Mouse (Mus musculus) heart, embryonic 11.5 days (tissue): ENCODE data around the gene Matn3. TPM values are rescaled to one million over a fixed set of nuclear protein-coding genes. Genes with fewer than 3 reads are reported as not detected.

Source experiments
- ATAC-seq: fragments of 200-750 bp; cut with Nextera tagmentation; replicated peaks from 2 replicates; pipeline ENCODE4 v1.8.0; 2017; ENCODE audit warnings: moderate library complexity; ENCODE audit not compliant: insufficient number of reproducible peaks, low FRiP score, low TSS enrichment
- H3K27ac ChIP-seq: fragments of 300-500 bp; sonication (generic); 2 replicates; pipeline ENCODE4 v1.5.1; 2014; ENCODE audit warnings: mild to moderate bottlenecking, low read depth, low read length
- H3K27me3 ChIP-seq: fragments of 300-500 bp; sonication (generic); 2 replicates; pipeline ENCODE4 v1.6.1; 2014; ENCODE audit warnings: mild to moderate bottlenecking, low read length, mixed read lengths; ENCODE audit not compliant: control insufficient read depth, insufficient read depth
- H3K36me3 ChIP-seq: fragments of 300-500 bp; sonication (generic); 2 replicates; pipeline ENCODE4 v1.6.1; 2014; ENCODE audit warnings: mild to moderate bottlenecking, low read length, moderate library complexity, mixed read lengths; ENCODE audit not compliant: control insufficient read depth, insufficient read depth
- H3K4me1 ChIP-seq: fragments of 300-500 bp; sonication (generic); 2 replicates; pipeline ENCODE4 v1.6.1; 2014; ENCODE audit warnings: low read length; ENCODE audit not compliant: control insufficient read depth, insufficient read depth
- H3K4me2 ChIP-seq: fragments of 300-500 bp; sonication (generic); 2 replicates; pipeline ENCODE4 v1.6.1; 2014; ENCODE audit warnings: mild to moderate bottlenecking, moderate library complexity
- H3K4me3 ChIP-seq: fragments of 300-500 bp; sonication (generic); 2 replicates; pipeline ENCODE4 v1.5.1; 2014; ENCODE audit warnings: low read depth, low read length
- H3K9ac ChIP-seq: fragments of 300-500 bp; sonication (generic); 2 replicates; pipeline ENCODE4 v1.6.1; 2014; ENCODE audit warnings: mild to moderate bottlenecking, low read depth, low read length, moderate library complexity
- H3K9me3 ChIP-seq: fragments of 300-500 bp; sonication (generic); replicated peaks from 2 replicates; pipeline ENCODE4 v1.6.1; 2016; ENCODE audit warnings: low read length; ENCODE audit not compliant: control insufficient read depth
- WGBS: fragments of 180-500 bp; shearing (Covaris S2); extraction: QIAGEN DNeasy Blood & Tissue Kit; methylation state at CpG from one replicate; pipeline ENCODE4 v1.1.7; 2014; ENCODE audit not compliant: insufficient replicate concordance; 5-methylcytosine and 5-hydroxymethylcytosine counted together
- polyA plus RNA-seq: library from polyadenylated mRNA; unstranded; fragments of >200 nt; fragmentation: Nextera tagmentation; extraction: Ambion mirVana; gene quantifications from 2 replicates; pipeline ENCODE4 v1.2.1, GENCODE M21; 2014

Gene Matn3
- 0.67 and 1.3 TPM in 2 replicates for polyA plus RNA-seq

DNA sequence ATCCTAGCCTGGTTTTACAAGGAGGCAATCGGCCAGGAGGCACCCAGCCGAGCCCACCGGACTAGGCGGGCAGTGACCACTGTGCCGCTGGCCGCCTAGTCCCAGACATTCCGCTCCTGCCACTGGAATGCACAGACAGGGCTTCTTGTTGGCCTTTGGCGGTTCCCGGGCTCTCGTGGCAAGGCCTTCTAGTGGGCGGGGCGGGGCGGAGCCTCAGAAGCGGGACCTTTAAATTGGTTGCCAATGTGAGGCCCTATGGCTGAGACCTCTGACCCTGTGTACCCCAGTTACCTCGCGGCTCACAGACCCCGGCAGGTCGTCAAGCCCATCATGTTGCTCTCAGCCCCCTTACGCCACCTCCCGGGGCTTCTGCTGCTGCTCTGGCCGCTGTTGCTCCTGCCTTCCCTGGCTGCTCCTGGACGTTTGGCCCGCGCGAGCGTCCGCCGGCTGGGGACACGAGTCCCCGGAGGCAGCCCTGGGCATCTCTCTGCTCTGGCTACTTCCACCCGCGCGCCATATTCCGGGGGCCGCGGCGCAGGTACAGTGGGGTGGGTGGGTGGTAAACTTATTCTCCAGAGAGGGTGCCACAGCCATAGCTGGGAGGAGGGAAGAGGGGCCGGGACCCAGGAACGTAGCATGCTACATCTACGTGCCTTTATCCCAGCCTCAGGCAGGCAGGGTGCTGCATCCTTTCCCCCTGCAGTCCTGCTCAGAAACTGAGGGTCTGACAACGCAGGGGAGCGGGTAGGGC lies at the start of gene Matn3:
Matn3 (plus strand) TSS at position 216 of the 751 bp plus-strand sequence.
- Histone ChIP-seq H3K27me3 (peaks cover 9% of the 10 kb centered on the region; the same call in 1 of the 2 replicates), H3K27ac (no peak within 1 kb of the TSS), H3K4me3 (peak within 1 kb of the TSS; percentile 53), H3K4me2 (peak within 1 kb of the TSS; percentile 99), H3K9me3 (no peaks in the 10 kb centered on the region), H3K36me3 (no peaks in the 10 kb centered on the region), H3K4me1 (peaks cover 6% of the 10 kb centered on the region; the same call in 1 of the 2 replicates), H3K9ac (peak within 1 kb of the TSS; percentile 29)
- peak; percentile 74 for ATAC-seq
- WGBS, result 1% methylated on average over 42 of the region's 42 CpGs

DNA sequence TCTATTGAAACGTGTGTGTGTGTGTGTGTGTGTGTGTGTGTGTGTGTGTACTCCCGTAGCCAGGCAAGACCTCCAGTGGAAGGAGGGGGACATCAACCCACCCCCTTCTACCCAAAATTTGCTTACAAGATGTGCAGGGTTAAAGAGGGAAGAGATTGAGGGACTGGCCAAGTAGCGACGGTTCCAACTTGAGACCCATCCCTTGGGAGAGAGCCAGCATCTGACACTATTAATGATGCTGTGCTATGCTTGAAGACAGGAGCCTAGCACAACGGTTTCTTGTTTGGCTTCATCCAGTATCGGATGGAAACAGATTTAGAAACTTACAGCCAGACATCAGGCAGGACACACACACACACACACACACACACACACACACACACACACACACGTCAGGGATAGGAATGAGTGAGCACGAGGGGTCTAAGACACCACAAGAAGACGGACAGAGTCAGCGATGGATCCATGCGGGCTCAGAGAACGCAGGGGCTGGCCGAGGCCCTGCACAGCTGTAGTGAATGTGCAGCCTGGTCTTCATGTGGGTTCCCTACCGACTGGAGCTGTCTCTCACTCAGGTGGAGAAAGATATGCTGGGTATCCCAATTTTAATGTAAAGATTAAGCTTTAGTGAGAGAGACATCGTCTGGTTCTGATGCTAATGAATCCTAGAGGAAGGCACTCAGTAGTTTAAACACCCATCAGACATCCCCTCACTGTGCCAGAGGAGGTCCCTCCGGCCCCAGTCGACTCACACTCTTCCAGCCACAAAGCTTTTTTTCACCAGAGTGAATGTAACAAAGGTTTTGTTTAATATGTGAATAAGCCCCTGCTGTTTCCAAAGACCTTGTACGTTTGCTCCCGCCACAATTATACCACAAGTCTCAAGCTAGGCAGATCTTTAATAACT lies 48.6 kb upstream of the Matn3 start:
- ATAC-seq, result no peak
- no peak overlapping the region for H3K27ac ChIP-seq

GRCm38 (mm10) chr12:8900107-8900698 lies 47.5 kb upstream of the Matn3 start:
- peak overlapping the region; percentile 60; the same call in 1 of the 2 replicates for H3K27ac ChIP-seq
- WGBS, result 13% methylated on average over 4 of the region's 4 CpGs

More for the DNA sequence above, 48.6 kb upstream of the Matn3 start:
- H3K36me3 ChIP-seq, result no peaks in the 10 kb centered on the region
- H3K4me2 ChIP-seq, result no peak overlapping the region
- no peak overlapping the region for H3K4me3 ChIP-seq
- H3K4me1 ChIP-seq, result peaks cover 27% of the 10 kb centered on the region
- H3K9ac ChIP-seq, result no peak overlapping the region
- 69% methylated on average over 19 of the region's 19 CpGs for WGBS
- H3K27me3 ChIP-seq, result no peaks in the 10 kb centered on the region
- H3K9me3 ChIP-seq, result no peaks in the 10 kb centered on the region

GRCm38 (mm10) chr12:8900919-8901663 lies 46.6 kb upstream of the Matn3 start:
- no peak for ATAC-seq
- H3K4me2 ChIP-seq, result no peak overlapping the region
- H3K4me1 ChIP-seq, result peaks cover 27% of the 10 kb centered on the region
- no peaks in the 10 kb centered on the region for H3K27me3 ChIP-seq
- no peak overlapping the region for H3K4me3 ChIP-seq
- no peaks in the 10 kb centered on the region for H3K36me3 ChIP-seq
- H3K27ac ChIP-seq, result peak overlapping the region; percentile 57; the same call in 1 of the 2 replicates
- no peaks in the 10 kb centered on the region for H3K9me3 ChIP-seq
- 13% methylated on average over 5 of the region's 5 CpGs for WGBS
- no peak overlapping the region for H3K9ac ChIP-seq

More at GRCm38 (mm10) chr12:8900107-8900698, 47.5 kb upstream of the Matn3 start:
- Histone ChIP-seq H3K9me3 (no peaks in the 10 kb centered on the region), H3K27me3 (no peaks in the 10 kb centered on the region), H3K4me3 (no peak overlapping the region), H3K36me3 (no peaks in the 10 kb centered on the region), H3K4me2 (no peak overlapping the region), H3K4me1 (peaks cover 27% of the 10 kb centered on the region), H3K9ac (no peak overlapping the region)
- no peak for ATAC-seq

- peaks cover 26% of the 10 kb centered on the region for H3K4me1 ChIP-seq
- H3K36me3 ChIP-seq, result no peaks in the 10 kb centered on the region
- ATAC-seq, result no peak
- no peak overlapping the region for H3K27ac ChIP-seq
- no peaks in the 10 kb centered on the region for H3K9me3 ChIP-seq
- H3K4me2 ChIP-seq, result no peak overlapping the region
- H3K4me3 ChIP-seq, result no peak overlapping the region
- no peak overlapping the region for H3K9ac ChIP-seq
- 18% methylated on average over 2 of the region's 2 CpGs for WGBS
- H3K27me3 ChIP-seq, result no peaks in the 10 kb centered on the region
Measured at GRCm38 (mm10) chr12:8901934-8902333, 45.8 kb upstream of the Matn3 start.

DNA sequence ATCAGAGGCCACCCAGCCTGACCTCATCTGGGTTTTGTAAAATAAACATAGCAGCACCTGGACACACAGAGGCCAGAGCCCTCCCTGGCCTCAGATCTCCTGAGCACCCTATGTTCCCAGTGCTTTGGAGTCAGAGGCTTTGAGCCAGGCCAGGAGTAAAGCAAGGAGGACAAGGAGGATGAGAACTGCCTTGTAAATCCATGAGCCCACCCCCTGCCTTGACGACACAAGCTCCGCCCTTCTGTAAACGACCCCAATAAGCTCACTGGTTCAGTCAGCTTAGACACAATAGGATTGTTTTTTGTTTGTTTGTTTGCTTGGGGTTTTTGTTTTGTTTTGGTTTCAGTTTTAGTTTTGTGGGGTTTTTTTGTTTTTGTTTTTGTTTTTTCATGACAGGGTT lies 45.2 kb upstream of the Matn3 start:
- 39% methylated on average over 3 of the region's 3 CpGs for WGBS
- Histone ChIP-seq H3K36me3 (no peaks in the 10 kb centered on the region), H3K9me3 (no peaks in the 10 kb centered on the region), H3K4me1 (peaks cover 22% of the 10 kb centered on the region), H3K27me3 (no peaks in the 10 kb centered on the region), H3K27ac (no peak overlapping the region), H3K4me2 (no peak overlapping the region), H3K4me3 (no peak overlapping the region), H3K9ac (no peak overlapping the region)
- ATAC-seq, result no peak

- 23% methylated on average over 16 of the region's 16 CpGs for whole genome bisulfite sequencing
- no peak; the same call in 1 of the 2 replicates for ATAC-seq
Measured at GRCm38 (mm10) chr12:8912860-8913685, 34.7 kb upstream of the Matn3 start.

More at GRCm38 (mm10) chr12:8912860-8913685, 34.7 kb upstream of the Matn3 start:
- Histone ChIP-seq H3K27me3 (no peaks in the 10 kb centered on the region), H3K9me3 (no peaks in the 10 kb centered on the region), H3K4me3 (no peak overlapping the region), H3K4me1 (peaks cover 24% of the 10 kb centered on the region), H3K36me3 (no peaks in the 10 kb centered on the region), H3K9ac (peak overlapping the region; percentile 62), H3K27ac (peak overlapping the region; percentile 35; the same call in 1 of the 2 replicates), H3K4me2 (no peak overlapping the region)
